Mouse (Mus musculus) spleen, adult 2 months (tissue): Measurements from ENCODE around the gene Gadd45b. TPM values are rescaled to one million over a fixed set of nuclear protein-coding genes. Genes with fewer than 3 reads are reported as not detected.

Experiments
- DNase-seq, 2 experiments: peaks; one replicate each; pipeline versions ENCODE4 v3.0.0 to v3.0.0-alpha.2; 2012 to 2021; ENCODE audit warnings: low spot score in 2 of 2, low read depth in 1 of 2
- H3K27ac ChIP-seq: fragments of 200-500 bp; 2 replicates; pipeline ENCODE4 v1.5.1; 2012; ENCODE audit warnings: low read length, inconsistent platforms; ENCODE audit not compliant: insufficient read depth
- H3K27me3 ChIP-seq: fragments of 200-500 bp; 2 replicates; pipeline ENCODE4 v1.6.1; 2012; ENCODE audit warnings: mild to moderate bottlenecking, moderate library complexity, low read length, inconsistent platforms; ENCODE audit not compliant: control insufficient read depth, insufficient read depth
- H3K36me3 ChIP-seq: fragments of 200-500 bp; 2 replicates; pipeline ENCODE4 v1.6.1; 2012; ENCODE audit warnings: mild to moderate bottlenecking, low read length, inconsistent platforms; ENCODE audit not compliant: control insufficient read depth, insufficient read depth
- H3K4me1 ChIP-seq: fragments of 200-500 bp; 2 replicates; pipeline ENCODE4 v1.6.1; 2011; ENCODE audit warnings: inconsistent platforms; ENCODE audit not compliant: control insufficient read depth, insufficient read depth, insufficient read length
- H3K4me3 ChIP-seq: fragments of 200-500 bp; 2 replicates; pipeline ENCODE4 v1.5.1; 2011; ENCODE audit warnings: mild to moderate bottlenecking, inconsistent platforms; ENCODE audit not compliant: insufficient read depth, insufficient read length; ENCODE audit errors: extremely low read depth
- CTCF ChIP-seq: fragments of 200-500 bp; IDR thresholded peaks from 2 replicates; pipeline ENCODE4 v1.5.1; 2011; ENCODE audit warnings: mild to moderate bottlenecking, inconsistent platforms; ENCODE audit not compliant: insufficient read depth, insufficient read length, insufficient replicate concordance; ENCODE audit errors: extremely low read depth
- POLR2A ChIP-seq: fragments of 200-500 bp; IDR thresholded peaks from 2 replicates; pipeline ENCODE4 v1.6.1; 2011; ENCODE audit warnings: low read depth, low read length, inconsistent platforms
- WGBS: fragments of 180-500 bp; shearing (Covaris S2); methylation state at CpG from one replicate; pipeline ENCODE4 v1.1.7; 2018; 5-methylcytosine and 5-hydroxymethylcytosine counted together
- polyA plus RNA-seq: library from polyadenylated mRNA; depleted of rRNA; stranded (reverse); fragments of >200 nt; gene quantifications from 2 replicates; pipeline ENCODE4 v1.2.3, GENCODE M21; 2012

The Gadd45b gene
- polyA plus RNA-seq, 1 experiment = 35.7 TPM

GRCm38 (mm10) chr10:80895697-80896096, 34.2 kb upstream of the Gadd45b start:
- DNase-seq = no peak
- H3K36me3 ChIP-seq = peaks cover 4% of the 10 kb centered on the region; the same call in 1 of the 2 replicates
- no peaks in the 10 kb centered on the region for H3K27me3 ChIP-seq
- TF ChIP-seq CTCF (no peak), POLR2A (no peak)
- no peak overlapping the region for H3K4me3 ChIP-seq
- H3K4me1 ChIP-seq = peaks cover 6% of the 10 kb centered on the region
- H3K27ac ChIP-seq = no peak overlapping the region
- WGBS = 88% methylated on average over 6 of the region's 6 CpGs

- H3K4me1 ChIP-seq = peaks cover 6% of the 10 kb centered on the region
- WGBS = 81% methylated on average over 24 of the region's 24 CpGs
Observed at GRCm38 (mm10) chr10:80896581-80897485, 33.0 kb upstream of the Gadd45b start.

GRCm38 (mm10) chr10:80897861-80898510, 31.9 kb upstream of the Gadd45b start:
- peaks cover 6% of the 10 kb centered on the region for H3K4me1 ChIP-seq
- no peak overlapping the region for H3K4me3 ChIP-seq
- DNase-seq = no peak
- TF ChIP-seq POLR2A (no peak), CTCF (no peak)
- WGBS = 90% methylated on average over 41 of the region's 41 CpGs
- no peaks in the 10 kb centered on the region for H3K27me3 ChIP-seq
- H3K36me3 ChIP-seq = peaks cover 4% of the 10 kb centered on the region; the same call in 1 of the 2 replicates
- no peak overlapping the region for H3K27ac ChIP-seq

More at GRCm38 (mm10) chr10:80896581-80897485, 33.0 kb upstream of the Gadd45b start:
- TF ChIP-seq POLR2A (no peak), CTCF (no peak)
- DNase-seq = no peak
- no peaks in the 10 kb centered on the region for H3K27me3 ChIP-seq
- no peak overlapping the region for H3K27ac ChIP-seq
- peaks cover 4% of the 10 kb centered on the region; the same call in 1 of the 2 replicates for H3K36me3 ChIP-seq
- H3K4me3 ChIP-seq = no peak overlapping the region

DNA sequence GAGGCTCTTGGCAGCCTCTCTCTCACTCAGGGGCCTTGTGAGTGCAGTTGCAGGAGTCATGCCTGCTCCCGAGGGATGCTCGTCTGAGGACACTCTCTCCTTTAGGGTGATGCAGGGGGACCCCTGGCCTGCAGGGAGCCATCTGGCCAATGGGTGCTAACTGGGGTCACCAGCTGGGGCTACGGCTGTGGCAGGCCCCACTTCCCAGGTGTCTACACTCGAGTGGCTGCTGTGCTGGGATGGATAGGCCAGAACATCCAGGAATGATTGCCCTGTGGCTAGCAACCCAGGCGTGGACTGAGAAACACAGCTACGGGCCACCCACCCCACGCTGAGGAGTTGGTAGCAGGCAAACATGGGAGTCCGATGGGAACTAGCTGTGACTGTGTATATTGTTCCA, 30.8 kb upstream of the Gadd45b start:
- Histone ChIP-seq H3K4me3 (no peak overlapping the region), H3K27me3 (no peaks in the 10 kb centered on the region), H3K4me1 (peaks cover 6% of the 10 kb centered on the region), H3K27ac (no peak overlapping the region), H3K36me3 (peaks cover 4% of the 10 kb centered on the region)
- DNase-seq = no peak
- TF ChIP-seq CTCF = no peak
- TF ChIP-seq POLR2A = no peak
- 92% methylated on average over 8 of the region's 8 CpGs for WGBS

DNA sequence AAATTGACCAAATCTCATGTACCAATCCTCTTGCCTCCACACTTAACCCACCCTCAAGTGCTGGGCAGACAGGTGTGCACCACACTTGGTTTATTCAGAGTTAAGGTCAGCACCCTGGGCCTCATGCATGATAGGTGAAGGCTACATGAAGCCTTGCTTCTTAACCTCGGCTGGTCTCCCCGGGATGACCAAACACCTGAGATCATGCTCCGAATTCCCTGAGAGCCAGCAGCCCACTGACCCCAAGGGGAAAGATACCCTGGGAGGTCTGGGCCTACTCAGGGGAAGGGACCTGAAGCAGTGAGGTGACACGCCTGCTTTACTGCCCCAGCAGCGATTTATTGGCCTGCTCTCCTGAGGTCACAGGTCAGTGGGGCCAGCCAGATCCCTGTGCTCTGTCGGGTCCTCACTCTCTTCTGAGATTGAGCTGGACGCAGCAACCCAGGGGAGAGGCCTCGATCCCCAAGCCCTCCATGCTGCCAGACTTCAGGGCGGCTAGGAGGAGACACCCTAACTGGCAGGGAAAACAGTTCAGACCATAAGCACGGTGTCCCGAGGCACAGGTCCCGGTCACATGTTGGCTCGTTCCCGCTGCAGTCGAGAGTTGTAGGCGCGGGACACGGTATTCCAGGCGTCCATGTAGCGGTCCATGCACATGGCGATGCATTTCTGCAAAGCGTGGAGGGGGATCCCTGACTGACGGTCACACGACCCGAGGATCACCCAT, 30.1 kb upstream of the Gadd45b start:
- H3K4me1 ChIP-seq = peaks cover 6% of the 10 kb centered on the region
- H3K27ac ChIP-seq = no peak overlapping the region
- no peak for DNase-seq
- H3K36me3 ChIP-seq = peaks cover 9% of the 10 kb centered on the region
- 20% methylated on average over 25 of the region's 25 CpGs for WGBS
- peak overlapping the region; percentile 83 for H3K4me3 ChIP-seq
- H3K27me3 ChIP-seq = no peaks in the 10 kb centered on the region
- TF ChIP-seq POLR2A (no peak), CTCF (no peak)
